Mouse (Mus musculus) lung, postnatal 0 days (tissue): ENCODE measurements at regions not wholly inside any gene's neighbourhood (a gene's known extent, or its start where the extent isn't known, plus 50 kb on each side); places are given as distances from the start of the nearest gene placed in this dataset.

Experiments
- CTCF ChIP-seq: IDR thresholded peaks from 2 replicates; pipeline ENCODE4 v1.5.1; 2016; ENCODE audit warnings: antibody characterized with exemption, mild to moderate bottlenecking
- EP300 ChIP-seq: IDR thresholded peaks from 2 replicates; pipeline ENCODE4 v1.6.1; 2016; ENCODE audit warnings: antibody characterized with exemption, mild to moderate bottlenecking, control low read depth

GRCm38 (mm10) chr19:18345735-18346134, 285.9 kb downstream of the Ostf1 start:
- TF ChIP-seq CTCF: no peak
- no peak for TF ChIP-seq EP300
